Mouse (Mus musculus) natural killer cell, adult 2 months (primary cell): Measurements from ENCODE around the gene Unc5b.
"Not testable (repeated sequence)": the region's sequence is repeated elsewhere in the genome, so short reads cannot be mapped to it uniquely, and the experiment has no call there.

Experiments
- DNase-seq, 2 experiments: peaks; one replicate each; pipeline ENCODE4 v3.0.0; 2022; ENCODE audit warnings: low spot score in 2 of 2

Gene Unc5b

GRCm38 (mm10) chr10:60831379-60831778, at the start of gene Unc5b:
TSS of gene Unc5b (minus strand) at chr10:60831581.
- peak; percentile 63 to 70 for DNase-seq

DNA sequence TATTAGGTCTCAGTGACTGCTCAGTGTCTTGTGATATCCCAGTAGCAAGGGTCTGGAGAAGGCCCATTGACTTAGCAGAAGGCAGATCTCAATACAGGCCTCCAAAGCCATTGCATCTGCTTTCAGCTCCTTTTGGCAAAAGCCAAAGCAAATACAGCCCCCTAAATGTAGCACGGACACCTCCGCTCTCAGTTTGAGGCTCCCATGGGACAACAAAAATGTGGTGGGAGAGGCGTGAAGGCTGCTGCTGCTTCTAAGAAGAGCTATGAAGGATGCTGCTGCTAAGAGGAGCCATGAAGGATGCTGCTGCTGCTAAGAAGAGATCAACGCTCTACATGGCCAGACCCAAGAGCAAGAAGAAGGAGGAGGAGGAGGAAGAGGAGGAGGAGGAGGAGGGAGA, 48.4 kb upstream of the Unc5b start:
- no peak for DNase-seq

DNA sequence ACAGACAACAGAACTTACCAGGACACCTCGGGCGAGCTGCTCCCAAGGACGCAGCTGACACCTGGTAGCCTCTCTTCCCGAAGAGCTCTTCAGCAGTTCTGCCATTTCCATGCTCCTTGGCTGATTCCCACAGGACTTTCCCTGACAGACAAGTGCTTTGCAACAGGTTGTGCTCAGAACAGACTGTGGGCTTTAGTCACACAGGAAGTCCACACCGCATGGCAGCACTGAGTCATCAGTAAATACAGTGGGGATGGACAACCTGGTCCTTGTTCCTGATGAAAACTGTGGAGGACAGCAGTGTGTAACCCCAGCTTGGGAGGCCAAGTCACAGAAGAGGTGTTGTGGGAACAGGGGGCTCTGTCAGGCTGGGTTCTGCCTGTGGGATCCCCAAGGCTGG, 45.7 kb upstream of the Unc5b start:
- no peak for DNase-seq

GRCm38 (mm10) chr10:60875011-60875410, 43.6 kb upstream of the Unc5b start:
- DNase-seq = no peak

DNA sequence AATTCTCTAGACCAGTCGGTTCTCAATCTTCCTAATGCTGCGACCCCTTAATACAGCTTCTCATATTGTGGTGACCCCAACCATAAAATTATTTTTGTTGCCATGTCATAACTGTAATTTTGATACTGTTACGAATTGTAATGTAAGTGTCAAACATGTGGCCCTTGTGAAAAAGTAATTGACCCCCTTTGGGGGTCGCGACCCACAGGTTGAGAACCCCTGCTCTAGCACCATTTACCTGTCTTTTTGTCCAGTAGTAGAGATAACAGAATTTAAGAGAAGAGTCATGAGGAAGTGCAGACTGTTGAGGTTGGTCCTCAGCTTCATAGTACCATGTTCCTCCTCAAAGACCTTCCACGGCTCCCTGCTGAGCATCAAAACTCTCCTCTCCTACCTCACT, 31.9 kb upstream of the Unc5b start:
- DNase-seq = no peak

DNA sequence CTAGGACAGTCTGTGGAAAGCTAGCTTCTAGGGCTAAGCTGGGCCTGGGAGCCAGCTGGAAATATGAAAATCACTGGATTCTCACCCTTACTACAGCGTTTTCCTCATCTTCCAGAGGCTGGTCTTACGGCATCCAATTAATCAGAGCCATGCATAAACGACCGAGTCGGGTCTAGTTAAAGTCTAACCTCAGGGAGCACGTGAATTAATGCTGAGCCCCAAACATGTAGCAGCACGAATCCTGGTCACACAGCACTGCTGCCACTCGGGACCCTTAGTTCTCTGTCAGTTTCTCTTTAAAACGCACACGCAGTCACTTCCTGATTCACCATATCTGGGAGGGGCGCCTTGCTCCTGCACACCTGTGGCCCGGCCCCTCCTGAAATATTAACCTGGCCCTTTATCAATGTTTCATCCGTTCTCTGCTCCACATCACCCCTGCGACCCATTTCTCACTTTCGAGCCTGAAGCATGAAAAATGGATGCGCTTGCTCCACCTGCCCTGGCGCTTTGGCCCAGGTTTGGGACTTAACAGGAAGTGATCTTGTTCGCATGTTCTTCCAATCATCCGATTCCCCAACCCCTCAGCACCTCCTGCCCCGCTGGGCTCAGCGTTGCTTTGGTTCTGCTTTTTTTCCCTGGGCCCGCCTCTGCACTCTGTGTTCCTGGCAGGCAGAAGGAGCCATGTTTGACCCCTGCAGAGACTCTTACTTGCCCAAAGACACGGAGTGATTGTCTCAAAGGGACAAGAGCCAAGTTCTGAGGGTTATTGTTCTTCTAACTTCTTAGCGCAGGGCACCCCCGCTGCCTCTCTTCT, 31.3 kb upstream of the Unc5b start:
- no peak for DNase-seq

DNA sequence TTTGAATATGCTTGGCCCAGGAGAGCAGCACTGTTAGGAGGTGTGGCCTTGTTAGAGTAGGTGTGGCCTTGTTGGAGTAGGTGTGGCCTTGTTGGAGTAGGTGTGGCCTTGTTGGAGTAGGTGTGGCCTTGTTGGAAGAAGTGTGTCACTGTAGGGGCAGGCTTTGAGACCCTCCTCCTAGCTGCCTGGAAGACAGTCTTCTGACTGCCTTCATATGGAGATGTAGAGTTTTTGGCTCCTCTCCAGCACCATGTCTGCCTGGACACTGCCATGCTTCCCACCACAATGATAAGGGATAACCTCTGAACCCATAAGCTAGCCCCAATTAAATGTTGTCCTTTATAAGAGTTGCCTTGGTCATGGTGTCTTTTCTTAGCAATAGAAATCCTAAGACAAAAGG, 13.9 kb upstream of the Unc5b start:
- DNase-seq = not testable (repeated sequence)

GRCm38 (mm10) chr10:60838816-60839215, 7.4 kb upstream of the Unc5b start:
- DNase-seq = no peak

- DNase-seq = peak; percentile 39 to 53
Observed at GRCm38 (mm10) chr10:60834949-60835348, 3.6 kb upstream of the Unc5b start.

GRCm38 (mm10) chr10:60832664-60833173, 1.3 kb upstream of the Unc5b start:
- DNase-seq = no peak

DNA sequence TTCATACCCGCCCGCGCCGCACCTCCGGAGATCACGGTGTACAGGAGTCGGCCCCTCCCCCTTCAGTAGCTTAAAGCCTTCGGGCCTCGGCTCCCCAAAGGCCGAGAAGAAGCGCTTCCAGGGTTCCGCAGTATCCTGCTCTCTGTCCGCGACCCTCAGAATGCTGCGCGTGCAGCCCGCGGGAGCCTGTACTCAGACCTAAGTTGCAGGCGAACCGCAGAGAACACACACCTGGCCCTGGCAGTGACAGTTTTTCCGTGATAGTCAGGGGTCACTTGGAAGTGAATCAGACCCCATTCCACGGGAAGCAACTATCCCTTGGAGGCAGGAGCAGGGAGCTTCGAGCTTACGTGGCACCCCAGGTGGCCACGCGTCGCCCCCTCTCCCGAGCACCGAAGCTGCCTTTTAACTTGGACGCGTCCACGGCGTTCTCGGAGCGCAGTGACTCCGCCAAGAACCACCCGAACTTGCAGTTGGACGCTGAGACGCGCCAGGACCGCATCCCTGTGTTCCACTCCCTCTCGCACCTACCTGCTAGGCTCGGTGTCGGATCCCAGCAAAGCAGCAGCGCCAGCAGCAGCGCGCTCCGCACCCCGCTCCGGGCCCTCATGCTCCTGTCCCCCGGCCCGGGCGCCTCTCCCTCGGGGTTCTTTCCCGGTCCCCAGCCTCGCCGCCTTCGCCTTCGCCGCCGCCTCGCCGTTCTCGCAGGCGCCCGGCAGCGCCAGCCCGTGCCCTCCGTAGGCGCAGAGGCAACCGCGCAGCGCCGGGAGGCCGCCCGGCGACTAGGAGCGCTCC, 628 bp downstream of the Unc5b start:
- DNase-seq = no peak

- DNase-seq = no peak
Observed at GRCm38 (mm10) chr10:60830000-60830399, 1.4 kb downstream of the Unc5b start.

DNA sequence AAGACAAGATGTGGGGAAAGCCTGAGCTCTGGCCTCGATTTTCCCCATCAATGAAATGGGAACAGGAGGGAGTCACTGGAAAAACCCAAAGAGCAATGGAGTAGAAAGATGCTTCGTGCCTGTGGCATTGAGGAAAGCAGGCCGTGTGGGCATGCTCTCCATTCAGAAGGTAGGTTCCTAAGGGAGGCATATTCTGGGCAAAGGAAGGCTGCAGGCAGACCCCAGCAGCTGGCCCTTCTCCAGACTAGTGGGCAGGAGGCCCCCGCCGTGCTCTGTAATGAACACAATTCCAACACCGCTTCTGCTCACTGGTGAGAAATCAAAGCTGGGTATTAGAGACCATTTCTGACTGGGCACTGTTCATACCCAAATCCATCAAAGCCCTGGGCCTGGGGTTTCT, 2.3 kb downstream of the Unc5b start:
- DNase-seq = no peak

- no peak for DNase-seq
Observed at GRCm38 (mm10) chr10:60827901-60828670, 3.3 kb downstream of the Unc5b start.

DNA sequence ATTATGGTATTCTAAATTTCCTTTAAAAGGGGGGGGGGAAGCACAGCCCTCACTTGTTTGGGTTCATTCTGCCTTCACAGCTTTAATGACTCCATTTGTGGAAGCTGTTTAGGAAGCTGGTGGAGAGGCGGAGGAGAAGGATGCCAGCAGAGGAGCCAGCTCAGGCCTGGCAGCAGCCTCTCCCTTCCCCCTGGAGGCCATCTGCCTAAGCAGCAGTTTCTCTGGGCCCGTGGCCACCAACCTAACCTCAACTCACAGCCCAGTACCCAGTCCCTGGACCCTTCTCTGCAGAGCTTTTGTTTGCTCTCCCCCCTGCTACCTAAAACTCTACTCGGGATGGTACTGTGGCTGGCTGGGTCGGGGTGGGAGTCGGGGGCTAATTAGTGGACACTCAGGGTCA, 4.1 kb downstream of the Unc5b start:
- DNase-seq = no peak

GRCm38 (mm10) chr10:60826461-60827237, 4.7 kb downstream of the Unc5b start:
- no peak for DNase-seq

DNA sequence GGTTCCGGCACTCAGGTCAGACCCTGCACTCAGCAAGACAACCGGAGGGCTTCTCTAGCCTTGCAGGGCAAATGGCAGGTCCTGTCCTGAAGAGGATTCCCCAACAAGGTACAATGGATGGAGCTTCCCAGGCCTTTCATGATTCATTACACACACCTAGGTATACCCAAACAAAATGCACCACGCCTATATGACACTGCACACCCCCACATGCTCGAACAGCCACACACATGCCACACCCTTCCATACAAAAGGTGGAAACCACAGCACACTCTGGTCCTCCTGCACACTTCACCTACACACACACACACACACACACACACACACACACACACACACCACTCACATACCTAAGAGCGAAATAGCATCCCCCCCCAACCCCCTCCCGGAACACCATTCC, 5.4 kb downstream of the Unc5b start:
- no peak for DNase-seq

DNA sequence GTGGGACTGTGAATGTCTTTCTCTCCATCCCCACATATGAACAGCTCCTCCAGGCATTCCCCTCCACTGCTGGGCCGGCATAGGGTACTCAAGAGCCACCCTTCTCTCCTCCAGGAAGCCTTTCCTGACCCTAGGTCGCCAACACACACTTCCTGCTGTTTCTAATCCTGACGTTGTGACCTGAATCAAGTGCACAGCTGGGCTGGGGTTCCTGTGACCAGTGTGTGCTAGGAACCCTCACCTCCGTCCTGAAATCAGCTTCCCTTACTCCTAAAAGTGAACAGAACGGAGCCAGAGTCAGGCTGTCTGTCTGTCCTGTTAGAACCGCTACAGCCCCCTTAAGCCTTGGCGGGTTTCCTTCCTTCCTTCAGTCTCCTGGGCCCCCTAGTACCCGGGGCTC, 7.6 kb downstream of the Unc5b start:
- no peak for DNase-seq

DNA sequence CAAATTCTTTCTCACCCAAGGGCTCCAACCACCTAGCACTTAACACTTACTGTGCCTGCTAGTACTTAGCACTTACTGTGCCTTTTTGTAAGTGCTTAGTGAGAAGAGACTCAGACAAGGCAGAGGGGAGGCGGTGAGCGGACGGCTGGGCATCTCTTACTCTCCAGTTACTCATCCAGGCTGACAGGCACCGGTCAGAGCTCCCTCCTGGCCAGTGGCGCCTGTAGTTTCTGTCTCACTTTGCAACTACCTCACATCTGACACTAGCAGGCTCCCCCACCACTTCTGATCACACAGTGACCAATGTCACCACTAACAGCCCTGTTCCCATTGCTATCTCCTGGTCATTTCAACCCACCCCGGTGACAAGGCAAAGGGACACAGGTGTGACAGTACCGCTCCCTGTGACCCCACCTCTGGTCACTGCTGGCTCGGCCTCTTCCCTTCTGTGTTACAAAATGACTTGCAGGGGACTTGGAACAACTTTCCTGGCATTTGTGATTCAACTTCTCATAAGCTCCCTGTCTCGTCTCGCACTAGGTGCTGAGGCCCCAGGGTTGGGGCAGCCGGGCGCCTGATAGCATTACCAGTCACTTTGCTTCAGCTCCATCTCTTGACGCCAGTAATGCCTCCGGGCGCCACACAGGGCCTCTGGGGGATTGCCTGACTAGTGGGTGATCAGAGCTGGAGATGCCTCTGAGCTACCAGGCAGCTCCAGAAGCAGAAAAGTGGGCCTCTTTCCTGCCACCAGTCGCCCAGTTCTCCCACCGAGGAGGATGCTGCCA, 8.5 kb downstream of the Unc5b start:
- no peak for DNase-seq

DNA sequence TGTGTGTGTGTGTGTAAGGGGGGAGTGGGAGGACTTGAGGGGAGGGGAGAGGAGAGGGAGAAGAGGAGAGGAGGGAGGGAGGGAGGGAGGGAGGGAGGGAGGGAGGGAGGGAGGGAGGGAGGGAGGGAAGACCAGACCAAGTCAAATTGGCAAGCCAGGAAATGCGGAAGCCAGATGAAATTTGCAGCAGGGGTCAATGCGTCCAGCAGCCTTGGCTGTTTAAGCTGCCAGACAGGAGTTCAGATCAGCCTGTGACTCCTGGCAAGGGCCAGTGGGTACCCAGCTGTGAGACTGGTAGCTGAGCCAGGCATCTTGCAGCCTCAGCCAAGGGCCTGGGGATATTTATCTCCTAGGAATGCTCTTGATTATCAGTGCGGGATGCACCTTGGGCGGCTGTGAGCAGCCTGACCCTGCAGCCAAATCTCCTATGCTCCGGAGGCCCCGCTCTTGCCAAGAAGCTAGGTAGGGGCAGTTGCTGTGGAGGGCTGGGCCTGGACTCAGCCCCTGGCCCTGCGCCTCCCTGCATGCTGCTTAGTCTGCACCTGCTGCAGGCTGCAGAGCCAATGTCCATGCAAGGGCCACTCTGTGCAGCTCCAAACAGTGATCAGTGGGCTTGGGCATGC, 9.5 kb downstream of the Unc5b start:
- no peak for DNase-seq
